Mouse (Mus musculus) midbrain, embryonic 15.5 days (tissue): ENCODE measurements around the gene Adam1a. TPM values are rescaled to one million over a fixed set of nuclear protein-coding genes. Genes with fewer than 3 reads are reported as not detected.
"Not testable (repeated sequence)": the region's sequence is repeated elsewhere in the genome, so short reads cannot be mapped to it uniquely, and the experiment has no call there.

ENCODE experiments used
- ATAC-seq: fragments of 200-750 bp; cut with Nextera tagmentation; replicated peaks from 2 replicates; pipeline ENCODE4 v1.8.0; 2017; ENCODE audit warnings: moderate TSS enrichment
- H3K27ac ChIP-seq: fragments of 300-500 bp; sonication (generic); 2 replicates; pipeline ENCODE4 v1.5.1; 2015; ENCODE audit warnings: mild to moderate bottlenecking, inconsistent platforms
- H3K27me3 ChIP-seq: fragments of 300-500 bp; sonication (generic); replicated peaks from 2 replicates; pipeline ENCODE4 v1.6.1; 2015; ENCODE audit warnings: inconsistent platforms
- H3K36me3 ChIP-seq: fragments of 300-500 bp; sonication (generic); replicated peaks from 2 replicates; pipeline ENCODE4 v1.6.1; 2015; ENCODE audit warnings: inconsistent platforms
- H3K4me1 ChIP-seq: fragments of 300-500 bp; sonication (generic); 2 replicates; pipeline ENCODE4 v1.6.1; 2015; ENCODE audit warnings: inconsistent platforms
- H3K4me2 ChIP-seq: fragments of 300-500 bp; sonication (generic); 2 replicates; pipeline ENCODE4 v1.6.1; 2015; ENCODE audit warnings: inconsistent platforms, mild to moderate bottlenecking, moderate library complexity
- H3K4me3 ChIP-seq: fragments of 300-500 bp; sonication (generic); 2 replicates; pipeline ENCODE4 v1.5.1; 2015; ENCODE audit warnings: mild to moderate bottlenecking, inconsistent platforms
- H3K9ac ChIP-seq: fragments of 300-500 bp; sonication (generic); 2 replicates; pipeline ENCODE4 v1.6.1; 2015; ENCODE audit warnings: mild to moderate bottlenecking, inconsistent platforms
- H3K9me3 ChIP-seq: fragments of 300-500 bp; sonication (generic); 2 replicates; pipeline ENCODE4 v1.6.1; 2016; ENCODE audit warnings: inconsistent platforms
- WGBS: fragments of 180-500 bp; shearing (Covaris S2); methylation state at CpG from one replicate; pipeline ENCODE4 v1.1.7; 2015; ENCODE audit warnings: mixed read lengths; 5-methylcytosine and 5-hydroxymethylcytosine counted together
- polyA plus RNA-seq: library from polyadenylated mRNA; unstranded; fragments of >200 nt; fragmentation: Nextera tagmentation; extraction: Ambion mirVana; gene quantifications from 2 replicates; pipeline ENCODE4 v1.2.1, GENCODE M21; 2015

Adam1a gene
- polyA plus RNA-seq, 1 experiment from 2014 or later = 7.3 TPM

GRCm38 (mm10) chr5:121519758-121520157 lies 25.5 kb downstream of the Adam1a start:
- H3K4me3 ChIP-seq, H3K9me3 ChIP-seq, H3K9ac ChIP-seq, H3K4me2 ChIP-seq, H3K27me3 ChIP-seq, H3K4me1 ChIP-seq, H3K27ac ChIP-seq, ATAC-seq: not testable (repeated sequence)
- H3K36me3 ChIP-seq = peaks cover 18% of the 10 kb centered on the region
- WGBS = 97% methylated on average over 11 of the region's 17 CpGs

DNA sequence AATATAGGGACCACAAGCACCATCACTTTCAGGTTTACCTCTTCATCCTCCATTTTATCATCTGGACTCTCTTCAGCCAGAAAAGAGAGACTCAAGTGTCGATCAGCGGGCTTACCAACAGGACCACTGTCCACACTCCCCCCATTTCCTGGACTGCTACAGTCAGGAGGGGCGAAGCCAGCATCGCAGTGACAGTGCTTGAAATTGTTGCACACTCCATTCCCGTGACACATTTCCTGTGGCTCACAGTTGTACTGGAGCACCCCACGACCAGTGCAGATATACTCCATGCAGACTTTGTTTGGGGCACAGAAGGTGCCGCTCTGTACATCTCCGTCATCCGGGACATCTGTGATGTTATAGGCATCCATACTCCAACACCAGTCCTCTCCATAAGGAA lies 26.3 kb downstream of the Adam1a start:
- Histone ChIP-seq H3K4me1 (no peaks in the 10 kb centered on the region), H3K9ac (no peak overlapping the region), H3K4me3 (no peak overlapping the region), H3K27ac (no peak overlapping the region), H3K36me3 (peaks cover 12% of the 10 kb centered on the region; the same call in 1 of the 2 replicates), H3K27me3 (no peaks in the 10 kb centered on the region), H3K9me3 (no peaks in the 10 kb centered on the region), H3K4me2 (no peak overlapping the region)
- 94% methylated on average over 9 of the region's 9 CpGs for WGBS
- ATAC-seq = no peak

GRCm38 (mm10) chr5:121510009-121510408 lies 35.3 kb downstream of the Adam1a start:
- Histone ChIP-seq H3K9ac (no peak overlapping the region), H3K4me2 (no peak overlapping the region), H3K9me3 (no peaks in the 10 kb centered on the region), H3K4me3 (no peak overlapping the region), H3K27me3 (no peaks in the 10 kb centered on the region), H3K27ac (no peak overlapping the region), H3K36me3 (no peaks in the 10 kb centered on the region), H3K4me1 (no peaks in the 10 kb centered on the region)
- 88% methylated on average over 7 of the region's 7 CpGs for WGBS
- ATAC-seq = no peak

DNA sequence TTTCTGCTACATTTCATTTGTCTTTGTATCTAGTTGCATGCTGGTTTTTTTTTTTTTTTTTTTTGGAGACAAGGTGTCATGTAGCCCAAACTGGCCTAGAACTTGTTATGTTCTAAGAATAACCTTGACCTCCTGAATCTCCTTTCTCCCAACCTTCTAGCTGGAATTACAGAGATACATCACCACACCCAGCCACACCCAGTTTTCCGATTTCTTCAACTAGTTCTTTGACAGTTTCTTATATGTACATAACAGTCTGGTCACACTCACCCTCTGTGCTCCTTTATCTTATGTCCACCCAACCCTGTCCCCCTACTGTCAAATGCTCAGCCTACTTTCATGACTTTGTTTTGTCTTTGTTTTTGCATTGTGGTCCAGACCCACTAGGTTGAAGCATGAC lies 38.4 kb downstream of the Adam1a start:
- Histone ChIP-seq H3K4me1 (no peaks in the 10 kb centered on the region), H3K36me3 (no peaks in the 10 kb centered on the region), H3K27me3 (no peaks in the 10 kb centered on the region), H3K4me3 (no peak overlapping the region), H3K27ac (no peak overlapping the region), H3K4me2 (no peak overlapping the region), H3K9ac (no peak overlapping the region), H3K9me3 (no peaks in the 10 kb centered on the region)
- no peak for ATAC-seq
- 90% methylated on average over 1 of the region's 1 CpGs for WGBS

DNA sequence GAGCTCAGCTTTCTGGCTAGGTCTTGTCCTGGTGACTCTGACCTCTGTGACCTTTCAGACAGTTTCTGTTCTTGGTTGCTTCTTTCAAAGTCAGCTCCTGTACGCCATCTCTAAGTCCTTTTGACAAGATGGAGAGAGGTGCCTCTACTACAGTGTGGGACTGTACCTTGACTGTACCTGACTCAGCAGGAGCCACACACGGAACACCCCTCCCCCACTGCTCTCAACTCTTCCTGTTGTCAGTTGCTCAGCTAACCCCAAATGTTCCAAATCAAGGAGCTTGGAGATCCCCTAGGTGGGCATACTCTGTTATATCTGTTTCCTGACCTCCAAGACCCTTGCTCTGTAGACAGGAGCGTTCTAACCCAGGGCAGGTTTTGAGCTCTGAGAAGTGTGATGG lies 42.1 kb downstream of the Adam1a start, which contains the start of gene Adam1b:
Gene Adam1b (minus strand): TSS at position 205 of the 400 bp plus-strand sequence.
- Histone ChIP-seq H3K27ac (no peak within 1 kb of the TSS), H3K9me3 (no peaks in the 10 kb centered on the region), H3K4me2 (no peak within 1 kb of the TSS), H3K9ac (no peak within 1 kb of the TSS), H3K4me1 (no peaks in the 10 kb centered on the region), H3K4me3 (no peak within 1 kb of the TSS), H3K36me3 (no peaks in the 10 kb centered on the region), H3K27me3 (no peaks in the 10 kb centered on the region)
- ATAC-seq = no peak
- WGBS = 79% methylated on average over 3 of the region's 3 CpGs

DNA sequence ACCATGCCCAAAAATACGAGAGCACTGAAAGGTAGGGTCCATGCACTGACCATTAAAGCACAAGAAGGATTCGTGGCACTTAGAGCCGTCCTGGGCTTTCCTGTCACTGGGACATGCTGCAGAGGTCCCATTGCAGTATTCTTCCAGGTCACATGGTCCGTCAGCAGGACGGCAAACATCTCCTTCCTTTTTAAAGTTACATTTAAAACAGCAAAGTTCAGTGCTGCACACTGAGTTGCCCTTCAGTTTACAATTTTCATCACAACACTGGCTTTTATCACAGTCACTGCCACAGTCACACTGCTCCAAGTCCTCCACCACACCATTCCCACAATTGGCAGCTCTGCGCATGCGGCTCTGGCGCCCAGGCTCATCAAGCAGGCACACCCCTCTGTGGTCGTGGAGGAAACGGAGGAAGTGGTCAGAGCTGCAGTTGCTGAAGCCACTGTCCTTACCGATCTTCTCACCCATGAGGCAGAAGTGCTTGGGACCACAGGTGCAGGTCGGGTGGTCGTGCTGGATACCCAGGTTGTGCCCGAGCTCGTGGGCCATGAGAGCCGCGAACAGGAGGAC lies 43.8 kb downstream of the Adam1a start:
- H3K4me1 ChIP-seq, H3K4me3 ChIP-seq, ATAC-seq, H3K27ac ChIP-seq, H3K36me3 ChIP-seq, H3K4me2 ChIP-seq, H3K27me3 ChIP-seq, H3K9ac ChIP-seq, H3K9me3 ChIP-seq: not testable (repeated sequence)
- 83% methylated on average over 11 of the region's 17 CpGs for WGBS

- no peak overlapping the region for H3K4me3 ChIP-seq
- WGBS = 75% methylated on average over 7 of the region's 7 CpGs
- no peaks in the 10 kb centered on the region for H3K36me3 ChIP-seq
- H3K4me1 ChIP-seq = no peaks in the 10 kb centered on the region
- no peaks in the 10 kb centered on the region for H3K9me3 ChIP-seq
- H3K27me3 ChIP-seq = no peaks in the 10 kb centered on the region
- H3K4me2 ChIP-seq = no peak overlapping the region
- H3K9ac ChIP-seq = no peak overlapping the region
- ATAC-seq = no peak
- H3K27ac ChIP-seq = no peak overlapping the region
Measured at GRCm38 (mm10) chr5:121500719-121501118, 44.6 kb downstream of the Adam1a start.

DNA sequence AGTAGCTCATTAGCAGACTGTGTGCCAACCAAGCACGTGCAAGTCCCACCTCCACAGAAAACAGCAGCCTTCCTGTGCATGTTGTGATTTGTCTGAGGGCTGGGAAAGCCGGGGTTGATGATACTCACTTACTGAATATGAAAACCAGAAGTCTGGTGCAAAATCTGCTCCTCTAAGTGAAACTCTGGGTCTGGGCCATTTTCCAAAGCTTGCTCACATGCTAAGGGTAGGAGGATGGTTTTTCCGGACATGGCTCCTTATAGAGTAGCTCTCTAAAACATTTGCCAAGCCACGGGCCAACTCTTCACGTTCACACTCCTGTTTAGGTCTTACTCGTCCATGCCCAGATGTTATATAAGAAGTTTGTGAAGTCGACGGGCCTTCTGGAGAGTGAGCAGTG lies 52.0 kb downstream of the Adam1a start:
- no peaks in the 10 kb centered on the region for H3K4me1 ChIP-seq
- H3K27me3 ChIP-seq = no peaks in the 10 kb centered on the region
- H3K9me3 ChIP-seq = no peaks in the 10 kb centered on the region
- H3K36me3 ChIP-seq = no peaks in the 10 kb centered on the region
- no peak overlapping the region for H3K4me2 ChIP-seq
- no peak overlapping the region for H3K9ac ChIP-seq
- 80% methylated on average over 8 of the region's 8 CpGs for WGBS
- no peak overlapping the region for H3K27ac ChIP-seq
- H3K4me3 ChIP-seq = no peak overlapping the region
- ATAC-seq = no peak

GRCm38 (mm10) chr5:121484801-121485200 lies 60.5 kb downstream of the Adam1a start:
- Histone ChIP-seq H3K9ac (no peak overlapping the region), H3K4me1 (no peaks in the 10 kb centered on the region), H3K27me3 (no peaks in the 10 kb centered on the region), H3K4me3 (no peak overlapping the region), H3K36me3 (no peaks in the 10 kb centered on the region), H3K27ac (no peak overlapping the region), H3K4me2 (no peak overlapping the region), H3K9me3 (no peaks in the 10 kb centered on the region)
- 82% methylated on average over 5 of the region's 5 CpGs for WGBS
- no peak for ATAC-seq

DNA sequence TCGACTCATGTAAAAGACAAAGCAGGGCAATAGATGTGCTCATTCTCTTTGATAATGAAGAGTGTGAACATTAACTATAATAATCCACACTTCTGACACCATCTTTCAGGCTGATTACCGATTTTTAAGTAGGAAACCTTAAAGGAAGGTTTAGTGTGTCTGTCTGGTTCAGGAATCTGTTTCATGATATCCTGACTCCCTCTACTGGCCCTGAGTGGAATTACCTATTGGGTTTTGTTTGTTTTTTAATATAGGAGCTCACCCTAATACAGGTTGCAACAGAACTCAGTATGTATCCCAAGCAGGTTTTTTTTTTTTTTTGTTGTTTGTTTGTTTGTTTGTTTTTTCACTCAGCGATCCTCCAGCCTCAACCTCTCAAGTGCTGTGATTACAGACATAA lies 67.6 kb downstream of the Adam1a start:
- H3K4me2 ChIP-seq = no peak overlapping the region
- no peaks in the 10 kb centered on the region for H3K4me1 ChIP-seq
- no peaks in the 10 kb centered on the region for H3K36me3 ChIP-seq
- H3K4me3 ChIP-seq = no peak overlapping the region
- H3K27me3 ChIP-seq = no peaks in the 10 kb centered on the region
- H3K27ac ChIP-seq = no peak overlapping the region
- 31% methylated on average over 3 of the region's 3 CpGs for WGBS
- ATAC-seq = no peak
- H3K9ac ChIP-seq = no peak overlapping the region
- no peaks in the 10 kb centered on the region for H3K9me3 ChIP-seq

DNA sequence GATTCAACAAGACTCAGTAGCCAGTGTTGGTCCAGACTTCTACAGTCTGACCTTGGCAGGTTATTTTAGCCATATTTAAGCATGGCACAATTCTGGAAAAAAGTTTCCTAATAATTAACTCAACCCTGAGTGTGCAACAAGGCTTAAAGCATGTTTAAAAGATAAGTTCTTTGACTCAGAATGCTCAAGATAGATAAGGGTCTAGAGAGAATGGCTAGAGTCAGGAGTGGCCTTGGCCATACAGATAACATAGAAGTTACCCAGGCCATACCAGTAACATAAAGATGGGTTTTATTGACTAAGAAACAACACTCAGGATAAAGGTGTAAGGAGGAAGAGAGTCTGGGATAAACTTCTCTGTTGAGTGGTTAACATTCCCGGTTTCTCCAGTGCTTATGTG lies 69.2 kb downstream of the Adam1a start:
- H3K4me2 ChIP-seq = no peak overlapping the region
- WGBS = 89% methylated on average over 1 of the region's 1 CpGs
- no peak for ATAC-seq

DNA sequence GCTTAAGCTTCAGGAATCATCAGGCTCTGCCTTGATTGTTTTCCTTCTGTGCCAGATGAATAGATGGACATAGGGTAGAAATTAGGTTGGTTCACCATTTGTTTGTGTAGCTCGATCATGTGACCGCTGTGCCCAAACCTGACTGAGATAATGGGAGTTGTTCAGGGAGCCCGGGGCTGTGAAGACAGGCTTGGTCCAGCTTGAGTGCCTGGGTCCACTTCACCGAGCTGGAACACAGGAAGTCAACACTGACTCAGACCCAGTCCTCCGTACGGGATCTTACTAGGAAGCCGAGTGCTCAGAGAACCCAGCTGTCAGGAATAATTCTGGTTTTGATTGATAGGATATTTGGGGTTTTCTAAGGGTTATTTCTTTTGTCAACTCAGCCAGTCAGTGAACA lies 70.7 kb downstream of the Adam1a start:
- Histone ChIP-seq H3K27ac (no peak overlapping the region), H3K36me3 (no peaks in the 10 kb centered on the region), H3K4me3 (no peak overlapping the region), H3K9me3 (no peaks in the 10 kb centered on the region), H3K4me1 (no peaks in the 10 kb centered on the region), H3K4me2 (no peak overlapping the region), H3K9ac (no peak overlapping the region), H3K27me3 (no peaks in the 10 kb centered on the region)
- WGBS = 71% methylated on average over 7 of the region's 7 CpGs
- ATAC-seq = no peak

More for the DNA sequence above, 69.2 kb downstream of the Adam1a start:
- no peaks in the 10 kb centered on the region for H3K27me3 ChIP-seq
- no peak overlapping the region for H3K27ac ChIP-seq
- no peaks in the 10 kb centered on the region for H3K36me3 ChIP-seq
- H3K9me3 ChIP-seq = no peaks in the 10 kb centered on the region
- H3K9ac ChIP-seq = no peak overlapping the region
- no peaks in the 10 kb centered on the region for H3K4me1 ChIP-seq
- H3K4me3 ChIP-seq = no peak overlapping the region

- Histone ChIP-seq H3K4me2 (no peak overlapping the region), H3K27ac (no peak overlapping the region), H3K4me1 (no peaks in the 10 kb centered on the region), H3K27me3 (no peaks in the 10 kb centered on the region), H3K9ac (no peak overlapping the region), H3K4me3 (no peak overlapping the region), H3K9me3 (no peaks in the 10 kb centered on the region), H3K36me3 (no peaks in the 10 kb centered on the region)
- ATAC-seq = no peak
- WGBS = 84% methylated on average over 2 of the region's 2 CpGs
Measured at GRCm38 (mm10) chr5:121472411-121472810, 72.9 kb downstream of the Adam1a start.
